Mouse (Mus musculus) skeletal muscle tissue, adult 2 months (tissue): ENCODE measurements at regions not wholly inside any gene's neighbourhood (a gene's known extent, or its start where the extent isn't known, plus 50 kb on each side); places are given as distances from the start of the nearest gene placed in this dataset.
A peak's percentile ranks its signal among the peaks of the same experiment; 100 is the strongest.

Source experiments
- DNase-seq: peaks from one replicate; pipeline ENCODE4 v3.0.0-alpha.2; 2012; ENCODE audit warnings: low read depth, low spot score

DNA sequence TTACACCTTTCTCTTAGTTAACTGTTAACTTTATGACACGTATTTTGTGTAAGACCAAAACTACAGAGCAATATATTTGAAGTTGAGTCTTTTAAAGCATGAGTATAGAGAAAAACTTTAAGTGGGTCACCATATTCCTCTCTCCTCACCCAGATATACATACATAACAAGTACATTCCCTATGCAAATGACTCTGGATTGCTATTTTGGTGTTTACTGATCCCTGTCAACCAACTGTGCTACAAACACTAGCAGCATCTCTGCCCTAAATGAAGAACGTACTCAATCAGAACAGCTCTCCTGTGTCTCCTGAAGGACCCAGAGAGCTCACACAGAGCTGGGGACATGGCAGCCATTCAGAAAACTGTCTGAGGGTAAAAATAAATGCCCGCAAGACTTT, 363.4 kb upstream of the Rack1 start:
- DNase-seq = no peak

DNA sequence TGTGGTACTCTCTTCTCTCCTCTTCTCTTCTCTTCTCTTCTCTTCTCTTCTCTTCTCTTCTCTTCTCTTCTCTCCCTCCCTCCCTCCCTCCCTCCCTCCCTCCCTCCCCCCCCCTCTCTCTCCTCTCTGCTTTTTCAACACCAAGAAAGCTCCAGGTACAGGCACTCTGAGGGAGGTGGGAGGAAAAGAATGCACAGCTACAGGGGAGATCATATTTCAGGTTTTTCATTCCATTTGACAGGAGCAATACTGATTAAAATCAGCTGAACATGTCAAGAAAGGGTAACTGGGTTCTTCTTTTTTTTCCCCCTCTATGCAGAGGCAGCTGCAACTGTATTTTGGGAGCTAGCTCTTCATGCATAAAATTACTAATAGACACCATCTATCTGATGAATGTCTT, 368.8 kb upstream of the Rack1 start:
- DNase-seq = no peak

DNA sequence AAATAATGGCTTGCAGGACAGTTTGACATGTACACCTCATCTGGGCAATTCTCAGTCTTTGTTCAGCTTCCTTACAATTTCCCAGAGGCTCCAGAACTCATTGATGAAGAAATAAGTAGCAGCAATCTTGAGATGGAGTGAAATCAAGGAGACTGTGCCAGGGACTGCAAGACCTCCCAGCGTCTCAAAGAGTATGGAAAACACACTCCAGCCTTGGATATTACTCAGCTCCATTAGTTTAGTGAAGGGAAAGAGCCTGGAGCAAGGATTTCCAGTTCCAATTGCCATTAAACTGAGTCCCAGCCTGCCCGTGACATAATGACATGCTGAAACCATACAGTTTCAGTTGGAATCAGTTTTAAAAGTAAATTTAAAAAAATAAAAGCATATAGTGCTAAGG, 372.7 kb upstream of the Rack1 start:
- no peak for DNase-seq

DNA sequence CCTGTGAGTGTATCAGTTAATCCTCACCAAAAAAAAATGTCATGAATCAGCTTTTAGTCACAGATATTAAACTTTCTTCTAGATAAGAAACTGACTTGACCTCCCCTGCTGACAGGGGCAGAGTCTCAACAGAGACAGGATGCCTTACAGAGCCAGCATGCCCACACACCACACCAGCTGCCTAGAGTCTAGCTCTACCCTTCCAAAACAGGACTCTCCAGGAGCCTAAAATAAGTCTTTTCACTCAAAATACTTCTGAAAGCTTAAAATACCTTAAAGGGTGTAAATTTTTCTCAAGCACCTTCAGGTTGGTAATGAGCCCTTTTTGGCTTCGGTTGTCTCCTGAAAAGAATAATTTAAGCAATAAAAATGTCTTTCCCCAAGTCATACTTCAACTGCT, 373.7 kb upstream of the Rack1 start:
- no peak for DNase-seq

DNA sequence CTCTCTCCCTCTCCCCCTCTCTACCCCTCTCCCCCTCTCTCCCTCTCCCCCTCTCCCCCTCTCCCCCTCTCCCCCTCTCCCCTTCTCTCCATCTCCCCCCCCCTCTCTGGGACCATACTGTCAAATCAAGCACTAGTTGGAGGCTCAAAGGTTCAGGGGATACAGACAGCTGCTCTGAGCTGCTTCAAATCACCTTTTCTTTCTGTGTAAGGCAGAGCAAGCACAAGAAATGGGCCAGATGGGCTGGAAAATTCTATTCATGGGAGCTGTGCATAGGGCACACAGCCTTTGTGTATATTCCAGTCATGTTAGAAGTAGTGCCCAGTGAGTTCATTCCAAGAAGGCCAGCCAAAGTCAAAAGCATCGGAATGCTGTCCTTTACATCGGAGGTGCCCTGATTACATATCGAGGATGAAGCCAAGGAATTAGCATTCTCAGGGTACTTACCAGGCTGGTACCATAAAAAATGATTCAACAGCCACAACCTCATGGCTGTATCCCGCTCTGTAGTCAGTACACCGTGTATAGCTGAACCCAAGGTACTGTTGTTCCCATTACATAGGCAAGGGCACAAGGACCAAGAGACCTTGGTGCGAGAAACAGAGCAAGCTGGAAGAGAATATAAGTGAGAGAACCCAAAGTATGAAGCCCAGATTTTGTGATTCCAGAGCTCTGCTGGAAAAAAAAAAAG, 381.9 kb upstream of the Rack1 start:
- no peak for DNase-seq

DNA sequence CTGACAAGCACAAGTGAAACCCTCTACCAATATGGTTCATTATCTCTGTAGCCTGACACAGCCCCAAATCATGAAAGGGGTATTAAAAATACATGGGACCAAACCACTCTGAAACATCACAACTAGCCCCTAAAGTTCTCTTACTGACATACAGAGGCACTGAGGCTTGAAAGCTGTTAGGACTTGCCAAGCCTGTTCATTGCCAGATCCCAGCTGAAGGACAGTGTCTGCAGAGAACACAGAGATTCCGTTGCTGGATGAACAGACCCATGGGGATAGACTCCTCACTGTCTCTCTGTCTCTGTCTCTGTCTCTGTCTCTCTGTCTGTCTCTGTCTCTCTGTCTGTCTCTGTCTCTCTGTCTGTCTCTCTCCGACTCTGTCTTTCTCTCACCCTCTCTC, 382.5 kb upstream of the Rack1 start:
- DNase-seq = no peak

DNA sequence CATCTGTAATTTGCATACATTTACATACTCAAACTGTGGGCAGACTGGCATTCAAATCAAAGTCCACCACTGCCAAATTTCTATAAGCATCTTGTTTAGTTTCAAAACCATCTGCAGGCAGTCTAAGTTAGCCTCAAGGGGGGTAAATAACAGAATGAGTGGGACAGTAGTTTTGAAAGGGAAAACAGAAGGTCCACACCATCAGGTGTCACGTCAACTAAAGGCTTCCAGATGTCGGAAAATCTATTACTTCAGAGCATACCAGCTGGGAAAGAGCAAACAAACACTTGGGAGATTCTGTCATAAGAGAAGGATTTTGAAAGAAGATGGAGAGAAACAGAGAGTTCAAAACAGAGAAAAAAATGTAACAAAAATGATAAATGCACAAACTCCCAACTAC, 402.1 kb upstream of the Rack1 start:
- no peak for DNase-seq

DNA sequence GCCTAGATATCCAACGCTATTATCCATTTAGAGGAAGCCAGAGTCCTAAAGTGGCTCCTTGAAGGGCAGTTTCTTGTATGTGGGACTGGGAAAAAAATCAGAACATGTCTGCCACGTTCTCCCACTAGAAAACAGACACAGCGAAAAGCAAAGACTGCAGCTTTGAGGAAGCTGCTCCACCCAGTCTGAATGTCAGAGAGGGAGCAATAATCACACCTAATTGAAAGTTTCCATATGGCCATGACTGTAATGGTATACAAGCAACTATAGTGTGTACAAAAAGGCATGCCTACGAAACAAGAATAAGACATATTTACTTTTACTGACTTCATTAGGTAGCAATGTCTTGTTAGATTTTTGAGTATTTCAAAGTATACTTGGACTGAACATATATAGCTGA, 392.7 kb upstream of the Sgcd start:
- no peak for DNase-seq

DNA sequence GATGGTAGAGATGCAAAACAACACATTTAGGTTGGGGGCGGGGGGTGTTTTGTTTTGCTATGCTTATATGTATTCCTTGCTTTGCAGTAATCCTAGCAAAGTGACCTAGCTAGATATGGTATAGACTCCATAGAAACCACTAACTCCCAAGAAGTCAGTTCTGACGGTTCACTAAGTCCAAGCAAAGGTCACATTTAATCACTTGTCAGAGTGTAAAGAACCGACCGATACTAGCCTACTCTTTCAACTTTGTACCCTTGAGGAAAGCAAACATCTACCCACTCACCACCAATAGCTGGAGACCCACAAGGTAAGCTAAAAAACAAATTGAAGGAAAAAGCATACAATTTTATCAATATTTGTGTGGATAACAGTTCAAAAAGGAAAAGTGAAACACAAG, 389.3 kb upstream of the Sgcd start:
- no peak for DNase-seq

DNA sequence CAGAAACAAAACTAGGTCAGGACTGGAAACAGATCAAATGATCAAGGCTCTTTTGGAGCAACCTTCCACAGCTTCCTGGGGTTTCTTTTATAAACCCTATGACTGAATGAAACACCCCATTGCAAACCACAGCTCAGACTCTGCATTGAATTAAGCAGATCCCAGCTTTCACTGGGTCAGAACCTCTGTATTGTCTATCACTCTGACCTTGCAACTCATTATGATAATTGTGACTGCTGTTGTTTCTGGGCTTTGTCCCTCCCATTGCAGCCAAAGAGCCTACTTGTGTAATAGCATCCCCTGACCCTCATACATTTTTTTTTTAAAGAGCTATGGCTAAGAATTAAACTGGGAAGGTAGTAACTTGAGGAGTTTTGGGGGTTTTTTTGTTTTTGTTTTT, 388.5 kb upstream of the Sgcd start:
- DNase-seq = no peak

DNA sequence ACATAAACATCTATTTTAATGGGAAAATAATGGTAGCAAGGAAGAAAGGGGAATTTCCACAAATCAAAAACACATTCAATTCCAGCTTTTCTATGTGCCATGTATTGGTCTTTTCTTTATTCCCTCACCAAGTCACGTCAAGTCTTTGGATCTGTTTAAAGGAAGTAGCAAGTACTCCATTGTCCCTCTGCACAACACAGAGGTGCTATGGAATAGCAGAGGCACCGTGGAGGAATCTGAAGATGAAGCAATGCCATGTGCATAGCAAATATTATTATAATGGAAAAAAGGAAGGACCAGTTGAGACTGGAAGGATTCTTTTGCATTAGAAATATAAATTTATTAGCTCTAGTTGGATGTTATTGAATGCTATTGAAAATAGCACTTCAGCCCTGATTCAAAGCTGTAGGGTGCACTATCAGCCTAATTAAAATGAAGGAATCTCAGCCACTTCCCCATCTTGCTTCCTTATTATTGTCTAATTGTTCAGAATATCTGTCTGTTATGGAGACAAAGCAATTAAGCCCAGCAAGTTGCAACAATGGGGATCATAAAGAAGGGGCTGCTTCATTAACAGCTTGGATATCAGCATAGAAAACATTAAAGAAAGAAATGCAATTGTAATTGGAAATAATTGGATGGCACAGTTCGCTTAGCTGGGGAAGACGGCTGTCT, 362.7 kb upstream of the Sgcd start:
- no peak for DNase-seq

DNA sequence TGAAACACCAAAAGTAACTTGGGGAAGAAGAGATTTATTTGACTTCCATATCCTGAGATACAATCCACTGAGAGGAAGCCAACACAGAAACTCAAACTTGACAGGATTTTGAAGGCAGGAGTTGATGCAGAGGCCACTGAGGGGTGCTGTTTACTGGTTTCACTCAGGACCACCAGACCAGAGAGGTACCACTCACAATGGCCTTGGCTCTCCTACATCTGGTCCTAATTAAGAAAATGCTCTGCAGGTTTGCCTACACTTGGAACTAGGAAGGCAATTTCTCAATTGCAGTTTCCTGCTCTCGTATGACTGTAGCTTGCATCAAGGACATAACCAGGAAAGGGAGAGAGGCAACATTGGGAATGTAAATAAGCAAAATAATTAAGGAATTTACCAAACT, 325.7 kb upstream of the Sgcd start:
- no peak for DNase-seq

DNA sequence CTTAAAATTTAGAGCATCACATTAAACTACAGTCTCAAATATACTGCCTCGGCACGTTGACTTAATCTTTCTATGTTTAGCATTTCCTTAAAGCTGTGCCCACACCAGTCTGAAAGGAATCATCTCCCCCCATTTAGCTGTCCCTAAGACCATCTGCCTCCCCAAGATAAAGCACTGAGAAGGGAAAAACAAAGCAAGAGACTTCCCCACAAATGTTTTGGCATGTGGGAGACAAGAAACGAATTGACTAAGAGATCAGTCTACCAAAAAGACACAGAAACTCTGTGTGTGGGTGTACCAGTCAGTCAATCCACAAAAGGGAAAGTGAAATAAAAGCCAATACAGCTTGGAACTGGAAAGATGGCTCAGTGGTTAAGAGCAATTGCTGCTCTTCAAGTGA, 306.6 kb upstream of the Sgcd start:
- no peak for DNase-seq

DNA sequence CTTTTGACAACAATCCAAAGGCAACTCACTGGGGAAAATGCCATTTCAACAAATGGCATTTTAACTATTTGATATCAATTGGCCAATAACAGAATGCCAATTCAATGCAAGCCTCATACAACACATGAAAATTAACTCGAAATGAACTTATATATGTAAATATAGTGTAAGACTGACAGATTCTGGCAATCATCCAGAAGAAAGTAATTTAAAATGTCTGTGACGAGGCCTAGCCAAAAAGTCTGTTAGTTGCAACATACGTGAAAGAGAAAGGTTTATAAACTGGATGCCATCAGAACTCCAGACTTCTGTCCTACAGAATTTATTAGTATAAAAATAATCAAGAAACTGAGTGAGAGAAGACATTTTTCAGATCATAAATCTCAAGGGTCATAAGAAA, 273.7 kb upstream of the Sgcd start:
- no peak for DNase-seq

DNA sequence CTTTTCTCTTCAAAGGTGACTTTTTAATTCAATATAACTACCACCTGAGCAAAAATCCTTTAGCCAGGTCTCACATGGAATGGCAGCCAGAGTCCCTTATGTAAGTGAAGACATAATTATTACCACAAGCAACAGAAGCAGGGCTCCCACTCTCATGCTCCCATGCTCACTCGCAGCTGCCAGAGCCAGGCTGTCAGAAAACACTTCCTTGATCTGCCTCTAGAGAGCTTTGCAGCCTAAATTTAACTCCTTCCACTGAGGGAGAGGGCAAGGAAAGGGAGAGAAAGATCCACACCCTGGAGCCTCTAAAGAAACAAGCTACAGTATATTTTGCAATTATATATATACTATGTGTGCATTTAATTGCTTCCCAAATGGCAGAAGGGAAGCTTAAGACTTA, 272.3 kb upstream of the Sgcd start:
- no peak for DNase-seq

DNA sequence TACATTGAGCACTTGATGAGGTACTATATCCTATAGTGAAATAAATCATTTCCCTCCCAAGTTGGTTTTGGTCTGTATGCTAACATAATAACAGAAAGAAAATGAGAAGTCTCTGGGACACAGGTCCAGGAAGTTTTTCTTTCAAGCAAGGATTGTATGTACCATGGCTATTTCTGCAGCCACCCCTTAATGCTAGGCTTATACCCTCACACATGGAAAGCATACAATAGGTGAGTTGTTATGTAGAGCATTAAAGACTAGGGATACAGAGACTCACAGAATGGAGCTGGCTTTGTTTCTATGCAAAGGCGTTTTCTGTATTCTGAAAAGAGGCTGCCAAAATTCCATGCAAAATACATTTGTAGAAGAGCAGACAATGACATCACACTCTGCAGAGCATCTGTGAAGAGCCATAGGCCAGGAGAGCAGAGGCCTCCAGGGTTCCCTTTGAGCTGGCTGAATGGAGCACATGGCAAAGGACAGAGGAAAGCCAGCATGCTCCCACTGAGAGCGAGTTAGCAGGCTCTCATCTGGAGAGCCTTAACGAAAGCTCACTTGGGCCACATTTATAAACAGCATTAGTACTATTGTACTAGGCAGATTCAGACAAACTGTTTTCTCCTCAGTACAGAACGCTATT, 262.0 kb upstream of the Sgcd start:
- peak; percentile 10 for DNase-seq

DNA sequence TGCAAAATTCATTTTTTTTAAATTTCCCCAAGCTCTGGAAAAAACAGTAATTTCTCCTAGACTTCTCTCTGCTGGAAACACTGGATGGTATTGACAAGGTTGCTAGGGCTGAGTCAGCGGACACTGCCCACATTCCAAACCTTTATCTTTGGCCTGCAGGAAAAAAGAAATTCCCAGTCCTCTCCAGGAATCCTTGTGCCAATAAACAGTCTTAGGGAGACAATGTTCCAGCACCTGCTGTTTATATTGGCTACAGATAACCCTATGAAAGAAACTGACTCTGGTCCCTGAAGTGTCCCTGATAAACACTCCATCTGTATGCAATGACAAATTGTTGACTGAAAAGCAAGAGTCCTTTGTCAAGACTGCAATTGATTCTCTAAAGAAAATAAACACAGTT, 260.5 kb upstream of the Sgcd start:
- peak; percentile 23 for DNase-seq

DNA sequence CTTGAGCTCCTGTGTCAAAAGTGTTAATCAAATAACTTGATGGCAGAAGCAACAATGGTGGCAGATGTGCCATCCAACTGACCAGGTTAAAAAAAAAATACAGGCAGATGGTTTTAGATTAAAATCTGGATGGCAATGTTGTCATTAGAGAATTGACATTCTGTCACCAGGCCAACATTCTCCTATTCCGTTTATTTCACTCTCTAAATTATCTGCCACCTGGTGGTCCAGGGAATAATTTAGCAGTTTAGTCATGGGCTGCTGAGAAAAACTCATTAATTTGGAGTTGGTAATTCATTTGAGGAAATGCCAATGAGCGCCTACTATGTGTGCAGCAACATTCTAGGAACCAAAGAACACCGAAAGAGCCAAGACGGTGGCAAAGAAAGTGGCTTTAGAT, 232.4 kb upstream of the Sgcd start:
- DNase-seq = no peak

DNA sequence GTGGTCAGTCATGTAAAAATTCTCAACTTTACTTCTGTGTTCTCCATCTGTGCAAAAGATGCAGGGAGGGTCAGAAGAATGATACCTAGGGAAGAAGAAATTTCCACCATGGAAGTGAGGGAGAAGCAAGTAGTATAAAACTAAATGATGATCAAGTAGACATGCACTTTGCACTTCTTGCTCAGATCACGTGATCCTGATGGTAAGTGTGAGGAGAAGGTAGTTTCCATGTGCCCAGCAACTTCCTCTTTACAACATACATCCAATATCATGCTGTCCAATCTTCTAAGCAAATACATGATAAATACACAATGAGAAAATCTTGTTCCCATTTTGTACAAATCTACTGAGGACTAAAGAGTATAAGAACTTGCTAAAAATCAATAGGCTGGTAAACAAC, 230.4 kb upstream of the Sgcd start:
- DNase-seq = no peak

DNA sequence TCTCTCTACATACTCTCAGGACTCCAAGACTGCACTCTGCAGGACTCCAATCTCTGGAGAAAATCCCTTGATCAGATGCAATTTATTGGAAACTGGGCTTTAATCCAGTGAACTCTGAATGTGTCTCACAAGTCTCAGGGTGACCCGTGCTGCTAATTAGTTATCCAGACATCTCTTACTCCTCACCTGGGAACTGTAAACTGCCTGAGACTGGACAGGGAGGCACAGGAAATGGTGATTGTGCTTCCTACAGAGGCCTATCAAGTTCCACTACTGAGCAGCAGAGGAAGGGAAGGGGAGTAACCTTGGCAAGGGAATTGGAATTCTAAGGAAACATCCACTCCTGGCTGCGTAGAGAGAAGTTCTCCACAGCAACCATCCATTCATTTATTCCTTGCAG, 228.0 kb upstream of the Sgcd start:
- no peak for DNase-seq

DNA sequence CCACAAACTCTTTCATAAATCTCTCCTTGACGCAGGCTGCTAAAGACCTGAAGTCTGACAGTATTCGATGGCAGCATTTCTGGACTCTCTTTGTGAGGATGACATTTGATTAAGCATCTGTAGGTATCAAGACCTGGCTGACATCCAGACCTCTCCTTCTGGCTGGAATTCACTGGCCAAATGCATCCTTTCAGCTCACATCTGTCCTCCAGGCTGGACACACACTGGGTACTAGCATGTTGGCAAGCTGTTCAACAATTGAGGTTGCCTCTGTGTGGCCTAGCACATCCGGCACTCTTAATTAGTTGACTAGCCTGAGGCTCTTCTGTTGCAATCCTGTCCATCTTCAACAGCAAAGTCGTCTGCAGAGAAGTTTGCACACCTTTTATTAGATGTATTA, 197.8 kb upstream of the Sgcd start:
- DNase-seq = no peak

DNA sequence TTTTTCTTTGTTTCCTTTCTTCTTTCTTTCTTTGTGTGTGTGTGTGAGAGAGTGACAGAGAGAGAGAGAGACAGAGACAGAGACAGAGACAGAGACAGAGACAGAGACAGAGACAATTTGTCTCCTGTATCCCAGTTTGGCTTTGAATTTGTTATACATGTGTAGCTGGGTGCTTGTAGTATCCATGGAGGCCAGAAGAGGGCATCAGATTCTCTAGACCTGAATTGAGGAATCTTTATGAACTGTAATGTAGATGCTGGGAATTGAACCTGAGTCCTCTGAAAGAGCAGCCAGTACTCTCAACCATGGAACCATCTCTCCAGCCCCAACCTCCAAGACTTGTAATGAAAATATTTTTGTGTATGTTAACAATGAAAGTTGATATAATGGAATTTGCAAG, 190.2 kb upstream of the Sgcd start:
- DNase-seq = no peak

DNA sequence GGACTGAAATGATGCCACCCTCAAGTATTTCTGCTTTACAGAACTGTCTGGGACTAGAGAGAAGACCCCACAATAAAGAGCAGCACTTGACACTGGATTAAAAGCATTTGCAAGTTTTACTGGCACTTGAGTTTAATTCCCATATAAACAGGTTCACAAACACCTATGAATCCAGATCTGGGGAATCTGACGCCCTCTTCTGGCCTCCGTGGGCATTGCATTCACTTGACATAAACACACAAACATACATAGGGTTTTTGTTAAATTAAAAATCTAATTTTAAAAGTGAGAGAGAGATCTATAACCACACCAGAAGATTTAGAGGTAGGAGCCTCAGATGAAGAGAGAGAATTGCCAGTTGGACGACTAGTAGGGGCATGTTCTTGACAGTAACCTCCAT, 189.4 kb upstream of the Sgcd start:
- no peak for DNase-seq
